Mouse (Mus musculus) CD4-positive, CD25-positive, alpha-beta regulatory T cell (primary cell): Measurements from ENCODE around the gene Gm5622. TPM values are rescaled to one million over a fixed set of nuclear protein-coding genes. Genes with fewer than 3 reads are reported as not detected.

Source experiments
- polyA plus RNA-seq: library from polyadenylated mRNA; unstranded; fragments of 100-300 nt; shearing (Covaris generic); gene quantifications from one replicate; pipeline ENCODE4 v1.2.1, GENCODE M21; 2017

Gene Gm5622
- polyA plus RNA-seq = not detected

DNA sequence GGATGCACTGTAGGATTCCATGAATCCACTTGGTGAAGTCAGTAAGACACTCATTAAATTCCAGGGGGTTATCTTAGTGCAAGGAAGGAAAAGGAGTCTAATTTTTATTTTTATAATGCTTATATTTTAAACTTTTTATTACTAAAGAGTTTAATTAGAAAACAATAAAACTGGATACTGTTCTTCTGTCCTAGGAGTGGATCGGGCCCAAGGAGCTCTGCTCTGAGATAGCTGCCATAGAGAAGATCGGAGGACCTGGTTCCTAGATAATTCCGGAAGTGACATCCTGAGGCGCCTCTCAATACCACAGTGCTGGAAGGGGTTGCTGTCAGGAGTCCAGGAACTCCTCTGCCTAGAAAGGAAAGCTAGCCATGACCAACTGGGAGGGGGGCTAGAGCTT is at the start of gene Gm5622:
Gm5622 (plus strand) TSS at position 301 of the 400 bp plus-strand sequence.

DNA sequence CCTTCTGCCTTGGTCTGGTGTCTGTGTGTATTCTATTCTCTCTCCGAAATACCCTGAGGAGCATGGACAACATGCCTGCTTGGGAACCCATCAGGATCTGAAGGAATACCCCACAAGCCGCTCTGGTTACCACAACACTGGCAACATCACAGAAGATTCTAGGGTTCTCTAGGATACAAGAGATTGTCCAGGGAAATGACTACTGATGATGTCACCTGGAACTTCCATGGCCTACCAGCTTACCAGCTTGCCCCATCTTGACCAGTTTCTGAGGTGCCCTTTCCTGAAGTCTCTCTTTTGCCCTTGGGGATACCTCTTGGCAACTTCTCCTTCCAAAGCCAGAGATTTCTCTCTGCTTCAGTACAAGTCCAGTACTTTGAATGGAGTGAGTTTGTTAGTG is 21.4 kb downstream of the Gm5622 start, which contains the start of gene Gm17175:
Gm17175 (minus strand) TSS at position 101 of the 400 bp plus-strand sequence.

DNA sequence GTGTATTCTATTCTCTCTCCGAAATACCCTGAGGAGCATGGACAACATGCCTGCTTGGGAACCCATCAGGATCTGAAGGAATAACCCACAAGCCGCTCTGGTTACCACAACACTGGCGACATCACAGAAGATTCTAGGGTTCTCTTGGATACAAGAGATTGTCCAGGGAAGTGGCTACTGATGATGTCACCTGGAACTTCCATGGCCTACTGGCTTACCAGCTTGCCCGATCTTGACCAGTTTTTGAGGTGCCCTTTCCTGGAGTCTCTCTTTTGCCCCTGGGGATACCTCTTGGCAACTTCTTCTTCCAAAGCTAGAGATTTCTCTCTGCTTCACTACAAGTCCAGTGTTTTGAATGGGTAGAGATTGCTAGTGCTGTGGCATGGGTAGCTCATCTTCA is 39.4 kb downstream of the Gm5622 start, which contains the start of gene Gm17174:
Gm17174 (minus strand) TSS at position 101 of the 400 bp plus-strand sequence.

DNA sequence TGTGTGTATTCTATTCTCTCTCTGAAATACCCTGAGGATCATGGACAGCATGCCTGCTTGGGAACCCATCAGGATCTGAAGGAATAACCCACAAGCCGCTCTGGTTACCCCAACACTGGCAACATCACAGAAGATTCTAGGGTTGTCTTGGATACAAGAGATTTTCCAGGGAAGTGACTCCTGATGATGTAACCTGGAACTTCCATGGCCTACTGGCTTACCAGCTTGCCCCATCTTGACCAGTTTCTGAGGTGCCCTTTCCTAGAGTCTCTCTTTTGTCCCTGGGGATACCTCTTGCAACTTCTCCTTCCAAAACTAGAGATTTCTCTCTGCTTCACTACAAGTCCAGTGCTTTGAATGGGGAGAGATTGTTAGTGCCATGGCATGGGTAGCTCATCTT is 58.6 kb downstream of the Gm5622 start, which contains the start of gene Gm17078:
Gm17078 (minus strand) TSS at position 101 of the 400 bp plus-strand sequence.

DNA sequence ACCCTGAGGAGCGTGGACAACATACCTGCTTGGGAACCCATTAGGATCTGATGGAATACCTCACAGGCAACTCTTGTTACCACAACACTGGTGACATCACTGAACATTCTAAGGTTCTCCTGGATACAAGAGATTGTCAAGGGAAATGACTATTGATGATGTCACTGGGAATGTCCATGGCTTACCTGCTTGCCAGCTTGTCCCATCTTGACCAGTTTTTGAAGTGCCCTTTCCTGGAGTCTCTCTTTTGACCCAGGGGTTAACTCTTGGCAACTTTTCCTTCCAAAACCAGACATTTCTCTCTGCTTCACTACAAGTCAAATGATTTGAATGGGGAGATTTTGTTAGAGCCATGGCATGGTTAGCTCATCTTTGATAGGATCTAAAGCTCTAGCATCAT is 83.0 kb downstream of the Gm5622 start, which contains the start of gene Gm4181:
Gm4181 (minus strand) TSS at position 101 of the 400 bp plus-strand sequence.

DNA sequence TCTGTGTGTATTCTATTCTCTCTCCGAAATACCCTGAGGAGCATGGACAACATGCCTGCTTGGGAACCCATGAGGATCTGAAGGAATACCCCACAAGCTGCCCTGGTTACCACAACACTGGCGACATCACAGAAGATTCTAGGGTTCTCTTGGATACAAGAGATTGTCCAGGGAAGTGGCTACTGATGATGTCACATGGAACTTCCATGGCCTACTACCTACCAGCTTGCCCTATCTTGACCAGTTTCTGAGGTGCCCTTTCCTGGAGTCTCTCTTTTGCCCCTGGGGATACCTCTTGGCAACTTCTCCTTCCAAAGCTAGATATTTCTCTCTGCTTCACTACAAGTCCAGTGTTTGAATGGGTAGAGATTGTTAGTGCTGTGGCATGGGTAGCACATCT is 142.8 kb downstream of the Gm5622 start, which contains the start of gene Gm17079:
Gm17079 (minus strand) TSS at position 101 of the 400 bp plus-strand sequence.

Other genes starting within 250 kb of the Gm5622 start
- gene Gm7247, start 191.0 kb upstream of the Gm5622 start, polyA plus RNA-seq = not detected
- 0.04 TPM for gene Vmn2r88, start 142.0 kb upstream of the Gm5622 start, polyA plus RNA-seq
- gene Vmn2r89, start 100.9 kb upstream of the Gm5622 start, polyA plus RNA-seq = not detected
- not detected for gene Gm17175, start 21.3 kb downstream of the Gm5622 start, polyA plus RNA-seq
- gene Gm17174, start 39.3 kb downstream of the Gm5622 start, polyA plus RNA-seq = not detected
- gene Gm17078, start 58.5 kb downstream of the Gm5622 start, polyA plus RNA-seq = not detected
- not detected for gene Gm4181, start 82.9 kb downstream of the Gm5622 start, polyA plus RNA-seq
- not detected for gene Gm17079, start 142.7 kb downstream of the Gm5622 start, polyA plus RNA-seq
- not detected for gene Gm5800, start 164.4 kb downstream of the Gm5622 start, polyA plus RNA-seq
- gene Ang4, start 220.8 kb downstream of the Gm5622 start, polyA plus RNA-seq = not detected
- gene AY358078, start 247.3 kb downstream of the Gm5622 start, polyA plus RNA-seq = not detected